In genomic region chr9:32176612-32177011, GRCm38 (mm10) we compare ENCODE assay signal across 10 mouse cellular contexts.
DNase-seq lines count a peak whose midpoint lies in the region; ATAC-seq lines count a peak whose summit lies in the region.
"Had no signal": no experiment of that assay in that cellular context is flagged by ENCODE, and none has a peak within 500 bp of the region (broad histone marks: within the 10 kb centered on the region; RNA-seq: fewer than 3 reads in every experiment).

No protein-coding gene starts in this region.

- no peaks in the 10 kb centered on the region for H3K9me3 ChIP-seq in heart, embryonic 13.5 days

- DNase-seq in heart, postnatal 25 days (ENCODE audit: low spot score), result no peak
- DNase-seq in retina, postnatal 1 day, result peak; percentile 11
- DNase-seq in retina, embryonic 14.5 days (ENCODE audit: low spot score), result no peak
- DNase-seq in kidney, postnatal 36 days, result peak; percentile 28 to 49
- peak; percentile 11 for DNase-seq in skeletal muscle tissue, adult 2 months (ENCODE audit: low read depth, low spot score)
- DNase-seq in urinary bladder, adult 2 months (ENCODE audit: low spot score), result no peak
- DNase-seq in urinary bladder, postnatal 14 days (ENCODE audit: low spot score), result no peak

- no peak overlapping the region for H3K4me3 ChIP-seq in heart, embryonic 13.5 days

- ATAC-seq in heart, embryonic 13.5 days (ENCODE audit: extremely low read depth, insufficient number of reproducible peaks, low FRiP score, low TSS enrichment), result no peak
- ATAC-seq: activated CD4-positive, CD25-positive, alpha-beta regulatory T cell, adult 4 months; intestine, postnatal 0 days had no signal

- WGBS in heart, embryonic 13.5 days, result 47% methylated on average over 4 of the region's 4 CpGs

- H3K36me3 ChIP-seq in heart, embryonic 13.5 days, result no peaks in the 10 kb centered on the region

- H3K27me3 ChIP-seq in heart, embryonic 13.5 days (replicated peaks), result no peaks in the 10 kb centered on the region

- intact Hi-C loops in heart, postnatal 25 days (cut with DNase I), result no loop called here

- H3K4me1 ChIP-seq in heart, embryonic 13.5 days, result peaks cover 18% of the 10 kb centered on the region

- 0 out of 2 replicates have a peak overlapping the region, but pooled peaks have one; percentile 7 for H3K4me2 ChIP-seq in heart, embryonic 13.5 days

- peak overlapping the region; percentile 42 for H3K27ac ChIP-seq in heart, embryonic 13.5 days (replicated peaks)

- no peak overlapping the region for H3K9ac ChIP-seq in heart, embryonic 13.5 days

Comparison
In these comparisons a context has a peak if more than half of its experiments do, and no peak if none do; other contexts are left out.
1. DNase-seq: peak in retina, postnatal 1 day (single experiment), kidney, postnatal 36 days (2 of 2) and skeletal muscle tissue, adult 2 months (single experiment); none in heart, postnatal 25 days (single experiment), retina, embryonic 14.5 days (single experiment), urinary bladder, adult 2 months (single experiment) and urinary bladder, postnatal 14 days (single experiment).